Mouse (Mus musculus) retina, embryonic 14.5 days (tissue): Measurements from ENCODE around the gene Plod1.

Experiments
- DNase-seq: peaks from one replicate; pipeline ENCODE4 v3.0.0-alpha.2; 2015; ENCODE audit warnings: low spot score

The Plod1 gene

GRCm38 (mm10) chr4:147936331-147936954 lies at the start of gene Plod1:
Gene Plod1 (minus strand): TSS chr4:147936767.
- peak; percentile 78 for DNase-seq

GRCm38 (mm10) chr4:147985205-147986132 lies 48.9 kb upstream of the Plod1 start, which contains the start of gene Nppb:
Gene Nppb (plus strand): TSS chr4:147985788.
- peak; percentile 56 for DNase-seq

- no peak for DNase-seq
Measured at GRCm38 (mm10) chr4:147979441-147979860, 42.9 kb upstream of the Plod1 start.

GRCm38 (mm10) chr4:147978391-147978790 lies 41.8 kb upstream of the Plod1 start:
- DNase-seq: no peak

- no peak for DNase-seq
Measured at GRCm38 (mm10) chr4:147977726-147978125, 41.2 kb upstream of the Plod1 start.

- no peak for DNase-seq
Measured at GRCm38 (mm10) chr4:147976237-147976636, 39.7 kb upstream of the Plod1 start.

GRCm38 (mm10) chr4:147969337-147969736 lies 32.8 kb upstream of the Plod1 start:
- no peak for DNase-seq

GRCm38 (mm10) chr4:147968816-147969215 lies 32.2 kb upstream of the Plod1 start:
- no peak for DNase-seq

- DNase-seq: no peak
Measured at GRCm38 (mm10) chr4:147965712-147966111, 29.1 kb upstream of the Plod1 start.

GRCm38 (mm10) chr4:147963623-147964022 lies 27.1 kb upstream of the Plod1 start:
- no peak for DNase-seq

- DNase-seq: no peak
Measured at GRCm38 (mm10) chr4:147962781-147963180, 26.2 kb upstream of the Plod1 start.

GRCm38 (mm10) chr4:147959881-147960831 lies 23.6 kb upstream of the Plod1 start:
- peak; percentile 91 for DNase-seq

- peak; percentile 56 for DNase-seq
Measured at GRCm38 (mm10) chr4:147957141-147957540, 20.6 kb upstream of the Plod1 start.

- peak; percentile 85 for DNase-seq
Measured at GRCm38 (mm10) chr4:147953590-147953989, 17.0 kb upstream of the Plod1 start.

- DNase-seq: no peak
Measured at GRCm38 (mm10) chr4:147947511-147947910, 10.9 kb upstream of the Plod1 start.

- no peak for DNase-seq
Measured at GRCm38 (mm10) chr4:147943005-147943404, 6.4 kb upstream of the Plod1 start.

- DNase-seq: no peak
Measured at GRCm38 (mm10) chr4:147941045-147942020, 4.8 kb upstream of the Plod1 start.

GRCm38 (mm10) chr4:147940576-147941044 lies 4.0 kb upstream of the Plod1 start, which contains the start of gene 2510039O18Rik:
Gene 2510039O18Rik (plus strand): TSS chr4:147940895.
- peak; percentile 87 for DNase-seq

GRCm38 (mm10) chr4:147940111-147940510 lies 3.5 kb upstream of the Plod1 start:
- DNase-seq: no peak
